Mouse (Mus musculus): ENCODE data around the gene Adat3.

- TF ChIP-seq CTCF (IDR thresholded peaks at IDR 0.05; ENCODE audit: low read depth) (no peak), EP300 (IDR thresholded peaks at IDR 0.05; ENCODE audit: low read depth) (no peak)
Measured at GRCm38 (mm10) chr10:80650392-80650791, 47.7 kb downstream of the Adat3 start.

All from liver, postnatal 0 days (tissue).